Comparison of ENCODE assay signal across 17 mouse cellular contexts in the genomic region with DNA sequence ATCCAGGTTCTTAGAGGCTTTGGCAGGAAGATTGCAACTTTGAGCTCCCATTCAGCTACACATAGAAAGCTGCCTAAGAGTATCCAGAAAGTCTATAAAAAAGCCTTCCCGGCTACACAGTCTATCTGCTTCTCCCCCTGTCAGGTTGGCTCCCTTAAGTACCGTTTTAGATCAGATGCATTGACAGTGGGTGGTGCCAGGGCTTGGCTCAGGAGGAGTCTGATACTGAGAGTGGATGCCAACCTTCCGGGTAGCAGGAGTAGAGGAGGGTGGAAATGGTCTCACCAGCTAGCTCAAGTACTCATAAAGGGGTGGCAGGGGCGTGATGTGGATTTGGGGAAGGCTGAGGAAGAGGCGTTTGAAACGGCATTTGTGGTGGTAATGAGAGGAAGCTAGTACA. TPM values are rescaled to one million over a fixed set of nuclear protein-coding genes. Genes with fewer than 3 reads are reported as not detected.
"Had no signal": no experiment of that assay in that cellular context is flagged by ENCODE, and none has a peak within 500 bp of the region (broad histone marks: within the 10 kb centered on the region; RNA-seq: fewer than 3 reads in every experiment).

No protein-coding gene starts in this region.

- H3K27ac ChIP-seq: limb, embryonic 15.5 days; liver, embryonic 12.5 days; midbrain, embryonic 10.5 days; neural tube, embryonic 15.5 days; stomach, embryonic 15.5 days had no signal

- DNase-seq: kidney, postnatal 36 days; layer of hippocampus, adult 9-11 months; layer of hippocampus, postnatal 36 days; lung, embryonic 14.5 days; lung, postnatal 10 days; lung, postnatal 4 days; midbrain, embryonic 14.5 days; right cerebral cortex, postnatal 4 days; thymus, postnatal 36 days had no signal

- H3K9me3 ChIP-seq: limb, embryonic 15.5 days; liver, embryonic 12.5 days; midbrain, embryonic 10.5 days; neural tube, embryonic 15.5 days; stomach, embryonic 15.5 days had no signal

- H3K4me3 ChIP-seq: limb, embryonic 15.5 days; liver, embryonic 12.5 days; midbrain, embryonic 10.5 days; myocyte; neural tube, embryonic 15.5 days; stomach, embryonic 15.5 days had no signal

- H3K36me3 ChIP-seq: liver, embryonic 12.5 days; stomach, embryonic 15.5 days had no signal

- ATAC-seq: liver, embryonic 12.5 days had no signal

- H3K9ac ChIP-seq: limb, embryonic 15.5 days; liver, embryonic 12.5 days; lung, embryonic 14.5 days; neural tube, embryonic 15.5 days; stomach, embryonic 15.5 days had no signal

- H3K4me2 ChIP-seq: limb, embryonic 15.5 days; liver, embryonic 12.5 days; lung, embryonic 14.5 days; neural tube, embryonic 15.5 days; stomach, embryonic 15.5 days had no signal

RNA-seq across cellular contexts. Expression of gene Syt2, which starts 7.0 kb away (rescaled TPM):
- total RNA-seq: megakaryocyte, adult 5-6 weeks had no signal
- polyA plus RNA-seq: spleen, adult 2 months had no signal
